Mouse (Mus musculus): Measurements from ENCODE around the gene Rps15. TPM values are rescaled to one million over a fixed set of nuclear protein-coding genes. Genes with fewer than 3 reads are reported as not detected.
"Not testable (repeated sequence)": the region's sequence is repeated elsewhere in the genome, so short reads cannot be mapped to it uniquely, and the experiment has no call there.

Gene Rps15
- total and polyA plus RNA-seq, 3 experiments: 2,279 to 5,342 (median 2,739) TPM

DNA sequence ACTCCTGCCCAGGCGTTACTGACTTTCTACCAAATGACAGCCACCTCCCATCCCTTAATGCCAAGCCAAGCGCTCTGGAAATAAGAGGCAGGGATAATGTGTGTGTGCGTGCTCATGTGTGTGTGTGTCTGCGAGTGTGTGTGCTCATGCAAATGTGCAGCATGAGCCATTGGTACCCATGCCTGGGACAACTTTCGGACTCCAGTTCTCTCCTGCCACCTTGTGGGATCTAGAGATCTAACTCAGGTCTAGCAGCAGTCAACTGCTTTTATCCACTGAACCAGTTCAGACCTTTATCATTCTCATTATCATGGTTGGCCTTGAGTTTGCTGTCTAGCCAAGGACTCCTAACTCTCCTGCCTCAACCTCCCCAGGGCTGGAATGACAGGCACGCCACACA is 44.4 kb upstream of the Rps15 start (continued):
- TF ChIP-seq HCFC1 (IDR thresholded peaks at IDR 0.05; ENCODE audit: low read depth, low read length) (no peak), SMC3 (IDR thresholded peaks at IDR 0.05; ENCODE audit: low read depth, low read length) (peak; percentile 53), MAFK (IDR thresholded peaks at IDR 0.05; ENCODE audit: insufficient replicate concordance, low read length) (no peak), NRF1 (IDR thresholded peaks at IDR 0.05; ENCODE audit: low read depth, low read length) (no peak)

DNA sequence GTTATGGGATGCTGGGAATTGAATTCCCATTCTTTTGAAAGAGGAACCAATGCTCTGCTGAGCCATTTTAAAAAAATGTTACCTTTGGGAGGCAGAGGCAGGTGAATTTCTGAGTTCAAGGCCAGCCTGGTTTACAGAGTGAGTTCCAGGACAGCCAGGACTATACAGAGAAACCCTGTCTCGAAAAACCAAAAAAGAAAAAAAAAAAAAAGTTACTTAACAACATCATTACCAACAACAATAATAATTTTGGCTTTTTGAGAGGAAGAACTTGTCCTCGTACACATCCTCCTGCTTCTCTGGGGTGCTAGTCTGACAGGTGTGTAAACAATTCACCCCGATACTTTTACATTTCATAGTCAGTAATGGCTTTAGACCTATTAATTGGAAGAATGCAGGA is 43.8 kb upstream of the Rps15 start:
- in situ Hi-C loops (cut with MboI; ENCODE audit: low pct_ligation_motif_present, low pct_unique_long_range_greater_than_20kb, low sequenced_read_pairs): loop anchor here (5.0 kb wide), 1 partner anchor 71 kb away; the partner anchor contains the start of gene Efna2
- H3K9ac ChIP-seq (ENCODE audit: insufficient read depth, low read depth); DNase-seq (ENCODE audit: extremely low read depth); H3K27ac ChIP-seq (ENCODE audit: insufficient read depth, low read depth); dilution Hi-C loops (cut with MboI; ENCODE audit: extremely low pct_ligation_motif_present, extremely low pct_unique_long_range_greater_than_20kb, low sequenced_read_pairs); H3K27me3 ChIP-seq (replicated peaks); H3K9me3 ChIP-seq (replicated peaks; ENCODE audit: low read length): not testable (repeated sequence)
- Histone ChIP-seq H3K4me2 (ENCODE audit: insufficient read depth, low read depth, poor library complexity, severe bottlenecking) (peak overlapping the region; percentile 40), H3K79me2 (replicated peaks; ENCODE audit: control insufficient read depth, extremely low read depth, insufficient read depth, poor library complexity, severe bottlenecking) (peaks cover 21% of the 10 kb centered on the region), H3K4me3 (replicated peaks in 1 of 3; ENCODE audit: low read depth in 2 of 3, low read length in 2 of 3, poor library complexity in 1 of 3) (peak overlapping the region; percentile 33 to 61 (median 56)), H3K4me1 (ENCODE audit: control insufficient read depth in 1 of 2, insufficient read depth in 2 of 2) (peaks cover 4 to 34% of the 10 kb centered on the region in 2 experiments), H3K36me3 (replicated peaks in 1 of 2; ENCODE audit: control insufficient read depth in 1 of 2, insufficient read depth in 1 of 2, low read length in 1 of 2) (peaks cover 23 to 50% of the 10 kb centered on the region in 2 experiments)
- TF ChIP-seq MXI1 (IDR thresholded peaks at IDR 0.05; ENCODE audit: low read depth, low read length) (0 out of 2 replicates have a peak, but pooled peaks have one; percentile 22), ZNF384 (IDR thresholded peaks at IDR 0.05; ENCODE audit: low read depth, low read length) (peak; percentile 78)

DNA sequence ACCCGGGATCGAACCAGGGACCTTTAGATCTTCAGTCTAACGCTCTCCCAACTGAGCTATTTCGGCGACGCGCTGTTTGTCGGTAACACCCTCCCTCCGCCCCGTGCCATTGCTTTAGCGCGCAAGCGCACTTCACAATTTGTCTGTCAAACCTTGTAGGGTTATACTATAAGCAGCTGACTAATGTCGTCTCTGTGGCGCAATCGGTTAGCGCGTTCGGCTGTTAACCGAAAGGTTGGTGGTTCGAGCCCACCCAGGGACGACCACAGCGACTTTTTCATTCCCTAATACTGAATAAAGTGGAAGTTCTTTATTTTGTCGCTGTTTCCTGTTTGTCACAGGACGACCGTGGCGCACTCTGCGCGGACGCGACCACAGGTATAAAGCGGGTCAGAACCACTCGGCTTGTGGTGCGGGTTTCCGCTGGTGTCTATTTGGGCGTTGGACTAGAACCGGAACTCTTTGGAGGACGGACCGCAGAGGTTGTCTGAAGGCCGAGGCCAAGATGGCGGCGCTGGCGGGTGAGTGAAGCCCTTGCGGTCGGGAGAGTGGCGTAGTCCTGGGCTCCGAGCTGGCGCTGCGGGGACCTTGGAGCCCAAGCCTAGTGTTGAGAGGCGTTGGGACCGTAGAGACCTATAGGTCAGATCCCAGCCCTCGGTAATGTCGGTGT is 43.1 kb upstream of the Rps15 start, which contains the start of gene Ndufs7:
Gene Ndufs7 (plus strand): TSS at position 151 of the 670 bp plus-strand sequence.
- Histone ChIP-seq H3K27me3 (replicated peaks) (no peaks in the 10 kb centered on the region), H3K4me2 (ENCODE audit: insufficient read depth, low read depth, poor library complexity, severe bottlenecking) (peak within 1 kb of the TSS; percentile 59), H3K9ac (ENCODE audit: insufficient read depth, low read depth) (peak within 1 kb of the TSS; percentile 87), H3K79me2 (replicated peaks; ENCODE audit: control insufficient read depth, extremely low read depth, insufficient read depth, poor library complexity, severe bottlenecking) (peaks cover 21% of the 10 kb centered on the region), H3K9me3 (replicated peaks; ENCODE audit: low read length) (no peaks in the 10 kb centered on the region), H3K4me3 (replicated peaks in 1 of 3; ENCODE audit: low read depth in 2 of 3, low read length in 2 of 3, poor library complexity in 1 of 3) (peak within 1 kb of the TSS; percentile 61 to 94 (median 74)), H3K4me1 (ENCODE audit: control insufficient read depth in 1 of 2, insufficient read depth in 2 of 2) (peaks cover 4 to 34% of the 10 kb centered on the region in 2 experiments), H3K27ac (ENCODE audit: insufficient read depth, low read depth) (peak within 1 kb of the TSS; percentile 57), H3K36me3 (replicated peaks in 1 of 2; ENCODE audit: control insufficient read depth in 1 of 2, insufficient read depth in 1 of 2, low read length in 1 of 2) (peaks cover 25 to 50% of the 10 kb centered on the region in 2 experiments)
- peak; percentile 93 for DNase-seq (ENCODE audit: extremely low read depth)
- in situ Hi-C loops (cut with MboI; ENCODE audit: low pct_ligation_motif_present, low pct_unique_long_range_greater_than_20kb, low sequenced_read_pairs): loop anchor here (5.0 kb wide), 1 partner anchor 72 kb away; the partner anchor contains the start of gene Efna2
- dilution Hi-C loops (cut with MboI; ENCODE audit: extremely low pct_ligation_motif_present, extremely low pct_unique_long_range_greater_than_20kb, low sequenced_read_pairs): no loop called here
- TF ChIP-seq NRF1 (IDR thresholded peaks at IDR 0.05; ENCODE audit: low read depth, low read length): peak; percentile 81
- peak; percentile 95 for TF ChIP-seq MAFK (IDR thresholded peaks at IDR 0.05; ENCODE audit: insufficient replicate concordance, low read length)
- peak; percentile 99 for TF ChIP-seq TBP (conservative IDR thresholded peaks at IDR 0.05; ENCODE audit: low read depth, low read length)
- TF ChIP-seq ZC3H11A (IDR thresholded peaks at IDR 0.05; ENCODE audit: low read depth, low read length): no peak
- peak; percentile 68; the same call in 1 of the 2 replicates for TF ChIP-seq ETS1 (conservative IDR thresholded peaks at IDR 0.05; ENCODE audit: low read depth, low read length)
- peak; percentile 97 for TF ChIP-seq HCFC1 (IDR thresholded peaks at IDR 0.05; ENCODE audit: low read depth, low read length)
- peak; percentile 85 for TF ChIP-seq KAT2A (IDR thresholded peaks at IDR 0.05; ENCODE audit: insufficient replicate concordance, low read length)
- TF ChIP-seq SIN3A (IDR thresholded peaks at IDR 0.05; ENCODE audit: low read length): peak; percentile 99
- TF ChIP-seq E2F4 (IDR thresholded peaks at IDR 0.05; ENCODE audit: insufficient replicate concordance, low read depth, low read length): peak; percentile 83; the same call in 1 of the 2 replicates
- TF ChIP-seq ZKSCAN1 (IDR thresholded peaks at IDR 0.05; ENCODE audit: borderline replicate concordance, low read depth, low read length): no peak
- peak; percentile 74; the same call in 1 of the 2 replicates for TF ChIP-seq MAZ (IDR thresholded peaks at IDR 0.05; ENCODE audit: low read depth, low read length)
- TF ChIP-seq TCF12 (IDR thresholded peaks at IDR 0.05; ENCODE audit: low read depth, low read length): peak; percentile 97
- TF ChIP-seq GABPA (IDR thresholded peaks at IDR 0.05; ENCODE audit: insufficient replicate concordance, low read depth, low read length): peak; percentile 42; the same call in 1 of the 2 replicates
- peak; percentile 62; the same call in 1 of the 2 replicates for TF ChIP-seq CHD2 (IDR thresholded peaks at IDR 0.05; ENCODE audit: low read length)
- peak; percentile 90 for TF ChIP-seq IRF4 (IDR thresholded peaks at IDR 0.05; ENCODE audit: low read depth, low read length)
- TF ChIP-seq PAX5 (IDR thresholded peaks at IDR 0.05; ENCODE audit: low read length): no peak
- peak; percentile 92 for TF ChIP-seq POLR2A (IDR thresholded peaks at IDR 0.05; ENCODE audit: low read depth, low read length)
- TF ChIP-seq NELFE (IDR thresholded peaks at IDR 0.05; ENCODE audit: low read depth, low read length): peak; percentile 95
- peak; percentile 73 for TF ChIP-seq BHLHE40 (IDR thresholded peaks at IDR 0.05; ENCODE audit: low read depth, low read length)
- peak; percentile 59 for TF ChIP-seq JUND (conservative IDR thresholded peaks at IDR 0.05; ENCODE audit: low read depth, low read length)
- no peak for TF ChIP-seq JUN (IDR thresholded peaks at IDR 0.05; ENCODE audit: insufficient read depth, low read depth, low read length)
- TF ChIP-seq USF2 (conservative IDR thresholded peaks at IDR 0.05; ENCODE audit: low read depth, low read length): no peak
- peak; percentile 99 for TF ChIP-seq ELF1 (IDR thresholded peaks at IDR 0.05; ENCODE audit: low read depth, low read length)
- TF ChIP-seq MXI1 (IDR thresholded peaks at IDR 0.05; ENCODE audit: low read depth, low read length): peak; percentile 89
- peak; percentile 87 for TF ChIP-seq MAX (IDR thresholded peaks at IDR 0.05; ENCODE audit: low read length)
- TF ChIP-seq RCOR1 (conservative IDR thresholded peaks at IDR 0.05; ENCODE audit: low read depth, low read length): peak; percentile 84
